Mouse (Mus musculus) hindbrain, embryonic 16.5 days (tissue): ENCODE results near the gene Upk3bl. TPM values are rescaled to one million over a fixed set of nuclear protein-coding genes. Genes with fewer than 3 reads are reported as not detected.
"Not testable (repeated sequence)": the region's sequence is repeated elsewhere in the genome, so short reads cannot be mapped to it uniquely, and the experiment has no call there.

Experiments
- ATAC-seq: fragments of 200-750 bp; cut with Nextera tagmentation; 2 replicates; pipeline ENCODE4 v1.8.0; 2017; ENCODE audit warnings: moderate TSS enrichment, moderate library complexity
- H3K27ac ChIP-seq: fragments of 300-500 bp; sonication (generic); 2 replicates; pipeline ENCODE4 v1.5.1; 2014; ENCODE audit warnings: low read depth, mild to moderate bottlenecking, control low read depth, low read length, moderate library complexity
- H3K27me3 ChIP-seq: fragments of 300-500 bp; sonication (generic); replicated peaks from 2 replicates; pipeline ENCODE4 v1.6.1; 2014; ENCODE audit warnings: low read length; ENCODE audit not compliant: control insufficient read depth, insufficient read depth
- H3K36me3 ChIP-seq: fragments of 300-500 bp; sonication (generic); 2 replicates; pipeline ENCODE4 v1.6.1; 2014; ENCODE audit warnings: mild to moderate bottlenecking, low read length, moderate library complexity, mixed read lengths; ENCODE audit not compliant: control insufficient read depth, insufficient read depth
- H3K4me1 ChIP-seq: fragments of 300-500 bp; sonication (generic); 2 replicates; pipeline ENCODE4 v1.6.1; 2014; ENCODE audit warnings: low read depth, low read length; ENCODE audit not compliant: control insufficient read depth, insufficient read depth
- H3K4me2 ChIP-seq: fragments of 300-500 bp; sonication (generic); 2 replicates; pipeline ENCODE4 v1.6.1; 2014; ENCODE audit warnings: mild to moderate bottlenecking, low read length, control low read depth, moderate library complexity
- H3K4me3 ChIP-seq: fragments of 300-500 bp; sonication (generic); 2 replicates; pipeline ENCODE4 v1.5.1; 2014; ENCODE audit warnings: mild to moderate bottlenecking, low read length, control low read depth, moderate library complexity
- H3K9ac ChIP-seq: fragments of 300-500 bp; sonication (generic); 2 replicates; pipeline ENCODE4 v1.6.1; 2014; ENCODE audit warnings: low read depth, mild to moderate bottlenecking, control low read depth, low read length, moderate library complexity
- H3K9me3 ChIP-seq: fragments of 300-500 bp; sonication (generic); 2 replicates; pipeline ENCODE4 v1.6.1; 2014; ENCODE audit warnings: mild to moderate bottlenecking, low read length, moderate library complexity; ENCODE audit not compliant: control insufficient read depth
- WGBS: fragments of 180-500 bp; shearing (Covaris S2); extraction: QIAGEN DNeasy Blood & Tissue Kit; methylation state at CpG from one replicate; pipeline ENCODE4 v1.1.7; 2014; 5-methylcytosine and 5-hydroxymethylcytosine counted together
- polyA plus RNA-seq: library from polyadenylated mRNA; unstranded; fragments of >200 nt; fragmentation: Nextera tagmentation; extraction: Ambion mirVana; gene quantifications from 2 replicates; pipeline ENCODE4 v1.2.1, GENCODE M21; 2015

Upk3bl gene
- polyA plus RNA-seq, 1 experiment from 2014 or later = not detected

- Histone ChIP-seq H3K4me2 (no peak overlapping the region), H3K9ac (no peak overlapping the region), H3K9me3 (no peaks in the 10 kb centered on the region), H3K27ac (no peak overlapping the region), H3K4me3 (no peak overlapping the region), H3K27me3 (no peaks in the 10 kb centered on the region), H3K4me1 (no peaks in the 10 kb centered on the region), H3K36me3 (no peaks in the 10 kb centered on the region)
- ATAC-seq = no peak
- WGBS = 33% methylated on average over 8 of the region's 8 CpGs
Observed at GRCm38 (mm10) chr5:136057085-136057484, 2.8 kb downstream of the Upk3bl start.

- H3K4me1 ChIP-seq = no peaks in the 10 kb centered on the region
- ATAC-seq = no peak
- WGBS = 12% methylated on average over 12 of the region's 12 CpGs
Observed at GRCm38 (mm10) chr5:136061567-136061966, 7.3 kb downstream of the Upk3bl start.

GRCm38 (mm10) chr5:136063920-136064319 is 9.6 kb downstream of the Upk3bl start:
- no peak for ATAC-seq
- Histone ChIP-seq H3K27ac (no peak overlapping the region), H3K9ac (no peak overlapping the region), H3K27me3 (no peaks in the 10 kb centered on the region), H3K4me1 (no peaks in the 10 kb centered on the region), H3K9me3 (no peaks in the 10 kb centered on the region), H3K36me3 (no peaks in the 10 kb centered on the region), H3K4me2 (no peak overlapping the region), H3K4me3 (no peak overlapping the region)
- 90% methylated on average over 10 of the region's 10 CpGs for WGBS

More at GRCm38 (mm10) chr5:136061567-136061966, 7.3 kb downstream of the Upk3bl start:
- no peaks in the 10 kb centered on the region for H3K9me3 ChIP-seq
- no peaks in the 10 kb centered on the region for H3K36me3 ChIP-seq
- no peak overlapping the region for H3K4me2 ChIP-seq
- H3K27ac ChIP-seq = no peak overlapping the region
- no peak overlapping the region for H3K9ac ChIP-seq
- no peak overlapping the region for H3K4me3 ChIP-seq
- H3K27me3 ChIP-seq = no peaks in the 10 kb centered on the region

- H3K4me2 ChIP-seq, H3K27ac ChIP-seq, H3K4me1 ChIP-seq, H3K27me3 ChIP-seq, H3K9ac ChIP-seq, H3K4me3 ChIP-seq, ATAC-seq, H3K9me3 ChIP-seq, H3K36me3 ChIP-seq: not testable (repeated sequence)
- WGBS = 82% methylated on average over 11 of the region's 11 CpGs
Observed at GRCm38 (mm10) chr5:136066404-136067148, 12.3 kb downstream of the Upk3bl start.

GRCm38 (mm10) chr5:136069411-136069810 is 15.1 kb downstream of the Upk3bl start:
- no peak overlapping the region for H3K27ac ChIP-seq
- WGBS = 83% methylated on average over 1 of the region's 2 CpGs
- ATAC-seq = no peak
- no peak overlapping the region for H3K9ac ChIP-seq
- H3K27me3 ChIP-seq = no peaks in the 10 kb centered on the region; the same call in 1 of the 2 replicates
- no peak overlapping the region for H3K4me2 ChIP-seq
- H3K4me1 ChIP-seq = no peaks in the 10 kb centered on the region
- H3K9me3 ChIP-seq = no peaks in the 10 kb centered on the region
- no peak overlapping the region for H3K4me3 ChIP-seq
- H3K36me3 ChIP-seq = no peaks in the 10 kb centered on the region

GRCm38 (mm10) chr5:136073051-136073450 is 18.8 kb downstream of the Upk3bl start:
- Histone ChIP-seq H3K27ac (no peak overlapping the region), H3K9me3 (no peaks in the 10 kb centered on the region), H3K4me2 (no peak overlapping the region), H3K27me3 (no peaks in the 10 kb centered on the region; the same call in 1 of the 2 replicates), H3K9ac (no peak overlapping the region), H3K36me3 (no peaks in the 10 kb centered on the region), H3K4me1 (no peaks in the 10 kb centered on the region), H3K4me3 (no peak overlapping the region)
- ATAC-seq = no peak
- 61% methylated on average over 6 of the region's 6 CpGs for WGBS

GRCm38 (mm10) chr5:136073526-136073925 is 19.2 kb downstream of the Upk3bl start:
- no peak overlapping the region for H3K9ac ChIP-seq
- no peaks in the 10 kb centered on the region for H3K9me3 ChIP-seq
- no peaks in the 10 kb centered on the region for H3K36me3 ChIP-seq
- no peak overlapping the region for H3K4me2 ChIP-seq
- 70% methylated on average over 11 of the region's 11 CpGs for WGBS
- no peak for ATAC-seq
- H3K4me1 ChIP-seq = no peaks in the 10 kb centered on the region
- no peaks in the 10 kb centered on the region; the same call in 1 of the 2 replicates for H3K27me3 ChIP-seq
- no peak overlapping the region for H3K4me3 ChIP-seq
- H3K27ac ChIP-seq = no peak overlapping the region

- Histone ChIP-seq H3K9ac (no peak overlapping the region), H3K4me2 (no peak overlapping the region), H3K4me1 (no peaks in the 10 kb centered on the region), H3K27ac (no peak overlapping the region), H3K9me3 (no peaks in the 10 kb centered on the region), H3K36me3 (no peaks in the 10 kb centered on the region), H3K27me3 (no peaks in the 10 kb centered on the region; the same call in 1 of the 2 replicates), H3K4me3 (no peak overlapping the region)
- no peak for ATAC-seq
- 91% methylated on average over 5 of the region's 5 CpGs for WGBS
Observed at GRCm38 (mm10) chr5:136075076-136075475, 20.8 kb downstream of the Upk3bl start.

- no peaks in the 10 kb centered on the region for H3K9me3 ChIP-seq
- H3K27ac ChIP-seq = no peak overlapping the region
- no peaks in the 10 kb centered on the region for H3K36me3 ChIP-seq
- H3K9ac ChIP-seq = no peak overlapping the region
- ATAC-seq = 0 out of 2 replicates have a peak, but pooled peaks have one; percentile 6
- no peaks in the 10 kb centered on the region; the same call in 1 of the 2 replicates for H3K27me3 ChIP-seq
- H3K4me1 ChIP-seq = no peaks in the 10 kb centered on the region
- no peak overlapping the region for H3K4me2 ChIP-seq
- H3K4me3 ChIP-seq = no peak overlapping the region
- 33% methylated on average over 7 of the region's 7 CpGs for WGBS
Observed at GRCm38 (mm10) chr5:136076284-136076683, 22.0 kb downstream of the Upk3bl start.
